Mouse (Mus musculus) urinary bladder, postnatal 36 days (tissue): ENCODE data around the gene Smyd4.

Source experiments
- DNase-seq, 2 experiments: peaks; one replicate each; pipeline ENCODE4 v3.0.0; 2022; ENCODE audit warnings: low spot score in 2 of 2, mixed read lengths in 1 of 2

Gene Smyd4

GRCm38 (mm10) chr11:75420037-75420436 is 71.8 kb downstream of the Smyd4 start:
- DNase-seq: no peak

DNA sequence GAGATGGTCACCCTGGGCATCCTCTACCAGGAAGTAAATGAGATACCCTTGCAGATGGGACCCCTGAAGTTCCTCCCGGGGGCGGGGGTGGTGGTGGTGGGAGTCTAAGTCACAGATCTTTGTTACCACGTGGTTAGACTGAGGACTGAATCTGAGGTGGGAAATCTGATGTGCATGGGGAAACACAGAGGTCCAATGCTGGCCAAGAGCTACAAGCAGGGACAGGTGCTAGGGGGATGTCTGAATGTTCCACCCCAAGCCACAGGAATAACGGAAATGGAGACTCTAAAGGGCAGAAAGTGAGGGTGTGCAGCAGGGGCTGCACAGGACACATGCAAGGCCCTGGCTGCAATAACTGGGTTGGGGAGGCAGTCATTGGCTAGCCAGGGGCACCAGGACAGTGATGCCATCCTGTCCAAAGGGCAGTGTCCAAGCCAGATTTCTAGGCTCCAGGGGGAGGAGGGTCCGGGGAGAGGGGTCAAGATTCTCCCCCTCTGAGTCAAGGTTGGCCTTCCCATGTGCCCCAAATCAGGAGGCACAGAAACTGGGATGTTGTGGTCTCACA is 72.7 kb downstream of the Smyd4 start:
- no peak for DNase-seq

DNA sequence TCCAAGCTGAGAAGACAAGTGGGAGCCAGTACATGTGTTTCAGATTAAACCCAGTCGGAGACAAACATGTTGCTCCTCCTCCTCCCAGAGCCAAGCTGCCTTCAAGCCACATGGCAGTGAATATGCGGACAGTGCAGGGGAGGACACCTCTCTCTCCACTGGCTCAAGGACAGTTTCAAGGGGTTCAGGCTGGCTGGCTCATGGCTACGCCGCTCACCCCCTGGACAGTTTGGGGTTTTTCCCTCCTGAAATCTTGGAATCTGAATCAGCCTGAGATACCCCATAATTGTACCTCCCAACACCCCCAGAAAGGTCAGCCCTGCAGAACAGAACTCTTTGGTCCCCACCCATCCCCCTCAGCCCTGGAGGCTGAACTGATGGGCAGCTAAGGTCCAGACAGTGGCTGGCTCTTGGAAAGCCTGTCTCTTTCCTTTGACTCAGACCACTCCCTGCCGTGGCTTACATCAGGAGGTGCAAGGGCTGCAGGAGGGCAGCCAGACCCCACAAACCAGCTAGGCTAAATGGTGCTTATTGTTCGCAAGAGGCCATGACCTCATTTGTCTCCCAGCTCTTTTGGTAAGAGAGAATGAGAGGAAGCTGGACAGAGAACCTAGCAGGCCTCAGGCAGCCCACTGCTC is 73.3 kb downstream of the Smyd4 start:
- no peak for DNase-seq

DNA sequence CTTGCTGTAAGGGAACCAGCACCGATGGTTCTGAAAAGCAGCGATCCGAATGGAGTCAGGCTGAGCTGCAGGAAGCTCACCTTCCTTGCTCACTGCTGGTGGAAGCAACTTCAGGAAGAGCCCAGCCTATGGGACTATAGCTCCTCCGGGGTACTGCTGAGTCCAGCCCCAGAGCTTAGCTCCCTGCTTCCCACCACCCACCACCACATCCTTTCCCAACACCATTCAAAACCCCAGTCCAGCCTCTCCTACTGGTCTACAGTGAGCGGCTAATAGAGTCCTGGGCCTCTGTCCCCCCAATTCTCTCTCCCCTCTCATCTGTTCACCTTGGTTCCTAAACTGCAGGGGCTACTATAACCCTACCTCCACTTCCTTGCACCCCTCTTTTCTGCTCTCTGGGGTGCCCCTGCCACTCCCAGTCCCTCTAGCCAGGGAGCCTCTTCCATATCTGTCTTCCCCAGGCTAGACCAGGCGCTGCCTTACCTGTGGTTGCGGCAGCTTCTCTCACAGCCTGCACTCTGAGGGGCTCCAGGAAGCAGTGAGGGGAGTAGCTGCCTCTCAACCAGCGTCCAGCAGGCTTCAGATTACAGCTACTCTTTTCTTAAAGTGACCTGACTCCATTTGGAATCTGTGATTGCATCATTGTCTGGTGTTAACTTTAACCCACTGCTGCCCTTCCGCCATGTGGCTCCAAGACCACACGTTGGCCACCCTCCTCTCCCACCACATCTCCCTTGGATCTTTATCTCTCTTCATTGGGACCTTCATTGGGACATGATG is 74.0 kb downstream of the Smyd4 start, which contains the start of gene Serpinf1:
Gene Serpinf1, minus strand, starts transcription at position 689 of the 780 bp plus-strand sequence.
- DNase-seq: no peak

- DNase-seq: no peak
Measured at GRCm38 (mm10) chr11:75423091-75423490, 74.9 kb downstream of the Smyd4 start.

GRCm38 (mm10) chr11:75424033-75424432 is 75.8 kb downstream of the Smyd4 start:
- no peak for DNase-seq

DNA sequence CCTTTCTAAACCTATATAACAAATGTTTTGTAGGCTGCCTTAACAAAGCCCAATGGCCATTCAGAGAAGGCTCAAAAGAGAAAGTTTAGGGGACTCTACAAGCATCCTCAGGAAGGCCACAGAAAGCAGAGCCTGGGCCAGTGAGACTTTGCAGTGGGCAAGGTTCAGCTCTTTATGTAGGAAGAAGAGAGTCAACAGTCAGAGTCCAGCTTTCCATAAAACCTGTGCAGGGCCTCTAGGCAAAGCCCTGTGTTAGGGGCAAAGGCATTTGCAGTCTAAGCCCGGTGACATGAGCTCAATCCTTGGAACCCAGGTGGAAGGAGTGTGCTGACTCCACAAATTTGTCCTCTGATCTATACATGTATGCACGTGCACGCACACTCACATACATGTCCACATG is 76.2 kb downstream of the Smyd4 start:
- no peak for DNase-seq

- no peak for DNase-seq
Measured at GRCm38 (mm10) chr11:75429019-75429705, 80.9 kb downstream of the Smyd4 start.

DNA sequence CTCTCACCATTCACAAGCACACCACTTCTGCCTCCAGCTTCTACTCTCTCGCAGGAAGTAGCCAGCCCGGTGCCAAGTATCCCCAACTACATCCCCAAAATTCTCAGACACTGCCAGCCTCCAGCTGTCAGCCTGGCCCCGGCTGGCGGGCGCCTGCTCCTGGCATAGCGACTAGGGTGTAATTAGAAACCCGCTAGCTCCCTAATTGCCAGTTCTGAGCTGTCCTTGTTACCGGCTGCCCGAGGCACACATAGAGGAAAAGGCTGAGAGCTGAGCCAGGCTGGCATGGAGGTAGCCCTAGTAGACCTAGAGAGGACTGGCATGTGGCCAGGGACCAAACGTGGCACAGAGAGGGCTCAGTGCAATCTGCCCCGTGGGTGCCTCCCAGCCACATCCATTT is 83.1 kb downstream of the Smyd4 start:
- no peak for DNase-seq

GRCm38 (mm10) chr11:75434138-75434537 is 85.9 kb downstream of the Smyd4 start:
- DNase-seq: no peak

- no peak for DNase-seq
Measured at GRCm38 (mm10) chr11:75438194-75438593, 90.0 kb downstream of the Smyd4 start.

DNA sequence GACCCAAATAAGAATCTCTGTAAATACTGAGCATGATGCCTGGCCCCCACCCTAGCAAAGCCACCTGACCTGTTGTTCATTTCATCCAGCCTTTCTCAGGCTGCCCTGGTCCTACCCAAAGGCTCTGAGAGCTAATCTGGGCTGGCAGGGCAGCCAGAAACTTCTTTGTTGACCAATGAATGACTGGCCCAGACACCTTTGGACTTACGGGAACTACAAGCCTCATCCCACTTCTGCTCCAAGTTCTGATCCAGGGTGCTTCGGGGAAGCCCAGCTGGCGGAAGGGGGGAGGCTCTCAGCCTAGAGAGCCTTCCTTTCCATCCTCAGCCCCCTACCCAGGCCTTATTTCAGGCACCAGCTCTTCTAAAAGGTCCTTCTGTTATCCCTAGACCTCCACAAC is 90.6 kb downstream of the Smyd4 start:
- no peak for DNase-seq

GRCm38 (mm10) chr11:75439363-75439762 is 91.1 kb downstream of the Smyd4 start, which contains the start of gene Serpinf2:
Gene Serpinf2 (minus strand): TSS chr11:75439591.
- no peak for DNase-seq

- DNase-seq: no peak
Measured at GRCm38 (mm10) chr11:75439951-75440350, 91.7 kb downstream of the Smyd4 start.

DNA sequence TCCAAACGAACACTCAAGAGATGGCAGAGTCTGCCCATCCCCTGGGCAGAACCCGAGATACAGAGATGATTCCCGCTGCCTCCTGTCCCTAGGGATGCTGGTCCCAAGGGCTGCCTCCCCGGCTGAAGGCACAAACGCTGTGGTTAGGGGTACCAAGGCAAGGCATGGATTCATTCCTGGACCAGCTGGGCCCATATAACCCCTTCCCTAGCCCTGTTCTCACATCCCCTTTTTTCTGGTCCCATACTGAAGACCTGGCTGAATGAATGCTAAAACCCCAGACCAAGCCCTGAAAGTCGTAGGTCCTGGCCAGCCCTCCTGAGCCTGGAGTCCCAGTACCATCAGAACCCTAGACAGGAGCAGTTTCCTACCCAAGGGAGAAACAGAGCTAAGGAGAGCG is 92.8 kb downstream of the Smyd4 start:
- no peak for DNase-seq

DNA sequence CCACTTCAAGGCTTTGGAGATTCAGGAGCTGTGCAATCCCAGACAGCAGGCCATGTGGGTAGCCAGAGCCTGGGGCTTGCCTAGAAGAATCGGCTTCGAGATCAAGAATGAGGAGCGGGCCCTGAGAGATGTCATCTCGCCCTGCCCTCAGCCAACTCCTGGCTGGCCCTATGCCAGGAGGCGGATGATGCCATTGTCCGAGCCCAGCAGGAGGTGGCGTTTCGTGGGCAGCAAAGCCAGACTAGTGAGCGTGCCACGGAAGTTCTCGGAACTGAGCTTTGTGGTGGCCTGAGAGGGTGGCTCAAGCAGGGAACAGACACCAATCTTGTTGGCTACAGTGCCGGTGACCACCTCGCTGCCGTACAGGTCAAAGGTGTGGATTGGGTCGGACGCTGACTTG is 93.4 kb downstream of the Smyd4 start:
- DNase-seq: no peak

DNA sequence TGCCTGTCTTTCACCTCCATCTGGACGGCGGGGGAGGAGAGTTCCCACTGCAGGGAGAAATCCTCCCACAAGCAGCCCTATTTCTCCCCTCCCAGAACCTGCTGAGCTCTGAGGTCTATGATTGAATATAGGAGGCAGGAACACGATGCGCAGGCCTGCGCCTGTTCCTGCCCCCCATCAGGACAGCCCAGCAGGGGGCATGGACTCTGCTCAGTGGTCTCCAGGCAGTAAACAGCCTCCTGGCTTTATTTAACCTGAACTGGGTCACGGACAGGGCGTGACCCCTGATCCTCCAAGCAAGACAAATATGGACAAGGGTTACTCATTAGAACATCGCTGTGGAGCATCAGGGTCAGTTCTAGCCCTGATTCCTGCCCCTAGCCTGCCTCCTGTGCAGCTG is 95.5 kb downstream of the Smyd4 start:
- no peak for DNase-seq

DNA sequence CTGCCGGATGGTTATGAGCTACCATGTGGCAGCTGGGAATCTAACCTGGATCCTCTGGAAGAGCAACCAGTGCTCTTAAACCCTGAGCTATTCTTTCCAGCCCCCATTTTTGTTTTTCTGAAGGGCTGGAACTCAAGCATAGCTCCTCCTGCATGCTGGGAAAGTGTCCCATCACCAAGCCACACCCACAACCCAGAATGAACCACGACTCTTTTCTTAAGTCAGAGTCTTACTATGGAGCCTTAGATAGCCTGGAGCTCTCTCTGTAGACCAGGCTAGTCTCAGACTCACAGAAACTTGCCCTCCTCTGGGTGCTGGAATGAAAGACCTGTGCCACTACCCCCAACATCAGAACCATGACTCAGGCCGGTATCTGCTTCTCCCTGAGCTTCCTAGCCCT is 100.3 kb downstream of the Smyd4 start:
- no peak for DNase-seq

DNA sequence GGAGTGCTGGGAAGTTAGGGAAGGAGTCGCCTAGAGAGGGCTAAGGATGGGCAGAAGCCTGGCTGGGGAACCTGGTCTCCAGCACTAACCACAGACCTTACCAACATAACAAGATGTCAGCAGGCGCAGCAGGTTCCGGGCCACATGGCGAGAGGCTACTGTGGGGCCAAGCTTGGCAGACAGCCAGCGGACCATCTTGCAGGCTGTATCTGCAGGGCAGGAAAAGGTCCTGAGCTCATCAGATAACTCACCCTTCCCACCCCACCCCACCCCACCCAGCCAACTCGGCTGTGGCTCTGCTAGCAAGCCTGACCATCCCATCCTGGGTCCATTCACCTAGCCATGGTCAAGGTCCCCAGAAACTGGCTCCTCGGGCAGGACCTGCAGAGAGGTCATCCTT is 101.5 kb downstream of the Smyd4 start:
- no peak for DNase-seq

GRCm38 (mm10) chr11:75450304-75450908 is 102.2 kb downstream of the Smyd4 start:
- DNase-seq: no peak

- no peak for DNase-seq
Measured at GRCm38 (mm10) chr11:75450936-75451335, 102.7 kb downstream of the Smyd4 start.

DNA sequence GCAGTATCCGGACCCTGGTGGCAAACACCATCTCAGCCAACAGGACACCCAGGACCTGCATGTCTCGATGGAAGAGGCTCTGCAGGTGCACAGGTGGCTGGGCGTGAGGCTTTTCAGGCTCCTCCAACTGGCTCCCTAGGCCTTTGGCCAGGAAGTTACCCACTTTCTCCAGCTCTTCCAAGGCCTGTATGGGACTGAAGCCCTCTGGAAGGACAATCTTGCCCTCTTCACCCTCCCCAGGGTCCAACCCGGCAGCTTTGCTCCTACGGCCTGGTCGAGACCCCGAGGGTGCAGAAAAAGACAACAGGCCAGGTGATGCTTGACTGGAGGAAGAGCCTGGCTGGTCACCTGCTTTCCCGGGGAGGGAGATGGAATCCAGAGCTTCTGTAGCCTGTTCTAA is 103.8 kb downstream of the Smyd4 start:
- no peak for DNase-seq
